Mouse (Mus musculus): ENCODE data around the gene Abcc3.
A peak's percentile ranks its signal among the peaks of the same experiment; 100 is the strongest.

The Abcc3 gene

DNA sequence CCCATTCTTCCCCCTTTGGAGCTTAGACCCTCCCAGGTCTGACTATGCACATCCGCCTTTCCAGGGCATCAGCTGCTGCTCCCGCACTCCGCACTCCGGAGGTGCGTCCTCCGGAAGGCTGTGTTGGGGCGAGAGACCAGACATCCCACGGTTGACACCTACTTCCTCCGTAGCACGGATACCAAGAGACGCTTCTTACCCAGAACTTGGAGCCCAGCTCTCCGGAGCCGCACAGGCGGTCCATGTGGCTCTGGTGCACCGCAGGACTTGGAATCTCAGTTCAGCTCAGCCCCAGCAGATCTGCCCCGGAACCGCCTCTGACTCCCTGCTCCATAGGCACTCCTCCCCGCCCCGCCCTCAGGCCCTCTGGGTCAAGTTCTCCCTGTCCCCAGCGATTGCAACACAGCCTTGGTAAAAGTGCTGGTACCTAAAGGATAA is at the start of gene Abcc3:
TSS of gene Abcc3 (minus strand) at position 326 of the 438 bp plus-strand sequence.
- no peak for DNase-seq (ENCODE audit: low read depth, low spot score)

DNA sequence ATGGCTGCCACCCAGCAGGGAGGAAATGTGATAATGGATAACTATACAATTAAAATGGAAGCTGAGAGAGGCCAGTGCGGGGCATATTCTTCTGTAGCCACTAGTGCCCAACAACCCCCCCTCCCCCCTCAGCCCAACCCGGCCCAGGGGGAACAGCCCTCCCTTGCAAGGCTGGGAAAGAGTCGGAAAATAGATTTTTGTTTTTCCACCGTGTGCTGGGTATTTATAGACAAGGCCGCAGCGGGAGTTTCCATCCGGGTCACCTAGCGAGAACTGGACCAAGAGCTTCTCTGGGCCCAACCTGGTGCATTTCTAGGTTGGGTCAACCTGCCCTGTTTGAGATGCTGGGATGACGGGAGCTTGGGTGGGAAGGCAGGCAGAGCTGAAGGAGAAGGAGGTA is 49.0 kb upstream of the Abcc3 start:
- no peak for DNase-seq (ENCODE audit: low read depth, low spot score)

DNA sequence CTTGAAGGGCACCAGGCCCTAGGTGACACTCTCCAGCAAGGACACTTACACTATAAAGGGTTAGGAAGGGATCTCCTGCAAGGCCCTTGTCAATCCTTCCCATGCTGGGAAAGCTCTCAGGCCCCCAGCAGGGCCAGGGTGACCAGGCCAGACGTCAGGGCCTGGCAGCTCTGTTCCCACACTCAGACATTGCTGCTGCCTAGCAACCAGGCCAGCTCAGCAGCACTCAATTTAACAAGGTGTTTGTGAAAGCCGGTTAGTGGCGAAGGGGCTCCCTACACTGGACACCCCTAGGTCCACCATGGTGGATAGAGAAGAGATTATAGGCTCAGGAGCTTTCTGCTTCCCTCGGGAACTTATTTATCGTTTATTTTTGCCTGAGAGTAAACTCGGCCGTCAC is 48.3 kb upstream of the Abcc3 start:
- DNase-seq (ENCODE audit: low read depth, low spot score) = no peak

DNA sequence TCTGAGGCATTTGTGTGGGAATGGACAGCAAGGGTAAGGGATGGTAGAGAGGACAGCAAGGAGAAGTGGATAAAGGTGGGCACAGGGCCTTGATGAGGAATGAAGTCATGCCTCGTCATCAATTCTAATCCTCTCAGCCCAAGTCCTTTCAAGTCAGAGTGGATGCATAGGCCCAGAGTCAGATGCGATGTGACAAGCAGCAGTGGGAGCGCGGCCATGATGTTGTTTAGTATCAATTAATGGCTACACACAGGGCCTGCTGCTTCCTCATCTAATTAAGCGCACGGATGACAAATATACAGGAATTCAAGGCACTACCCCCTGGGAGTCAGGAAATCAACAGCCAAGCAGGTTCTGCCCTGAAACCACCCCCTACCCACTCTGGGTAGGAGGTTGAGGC is 47.6 kb upstream of the Abcc3 start:
- no peak for DNase-seq (ENCODE audit: low read depth, low spot score)

DNA sequence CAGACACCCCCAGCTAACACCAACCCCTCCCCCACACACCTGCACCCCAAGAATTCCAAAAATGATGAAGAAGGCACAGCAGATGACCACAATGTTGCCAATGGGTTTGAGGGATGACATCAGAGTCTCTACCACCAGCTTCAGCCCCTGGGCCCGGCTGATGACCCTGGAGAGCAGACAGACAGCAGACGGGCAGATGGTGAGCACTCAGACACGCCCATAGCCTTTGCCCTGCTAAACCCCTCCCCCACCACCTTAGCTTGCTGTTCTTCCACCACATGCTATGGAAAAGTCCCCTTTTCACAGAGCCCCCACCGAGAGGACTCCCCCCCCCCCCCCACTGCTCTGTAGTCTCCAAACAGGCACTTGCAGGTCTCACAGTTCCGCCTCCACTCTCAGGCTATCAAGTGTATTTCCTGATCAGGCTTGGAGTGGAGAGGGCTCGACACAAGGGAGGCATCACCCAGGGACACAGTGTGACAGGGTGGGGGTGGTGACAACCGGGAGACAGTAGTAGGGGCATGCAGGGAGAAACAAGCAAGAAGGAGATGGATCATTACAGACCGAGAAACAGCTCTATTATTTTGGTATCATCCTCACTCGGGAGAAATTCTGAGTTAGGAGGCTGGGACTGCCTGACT is 36.3 kb upstream of the Abcc3 start:
- no peak for DNase-seq (ENCODE audit: low read depth, low spot score)

- peak; percentile 63 for DNase-seq (ENCODE audit: low read depth, low spot score)
Observed at GRCm38 (mm10) chr11:94428091-94428835, 35.5 kb upstream of the Abcc3 start.

- DNase-seq (ENCODE audit: low read depth, low spot score) = no peak
Observed at GRCm38 (mm10) chr11:94425656-94426055, 32.9 kb upstream of the Abcc3 start.

DNA sequence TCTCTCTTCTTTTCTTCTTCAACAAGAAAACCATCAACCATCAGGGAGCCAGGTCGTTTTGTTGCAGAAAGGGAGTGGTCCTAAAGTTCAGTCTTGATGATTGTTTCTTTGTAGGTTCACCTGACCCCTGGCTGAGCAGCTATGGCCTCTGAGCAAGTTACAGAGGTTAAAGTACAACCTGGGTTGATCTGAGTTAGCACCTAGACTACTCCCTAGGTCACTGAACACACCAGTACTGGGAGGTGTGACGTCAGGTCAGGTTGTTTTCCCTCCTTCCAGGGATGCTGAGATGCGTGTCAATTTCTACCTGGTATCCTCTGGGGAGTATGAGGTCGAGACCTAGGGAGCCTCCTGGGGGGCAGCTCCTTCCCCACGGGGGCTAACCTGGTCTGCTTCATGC is 32.4 kb upstream of the Abcc3 start:
- no peak for DNase-seq (ENCODE audit: low read depth, low spot score)

DNA sequence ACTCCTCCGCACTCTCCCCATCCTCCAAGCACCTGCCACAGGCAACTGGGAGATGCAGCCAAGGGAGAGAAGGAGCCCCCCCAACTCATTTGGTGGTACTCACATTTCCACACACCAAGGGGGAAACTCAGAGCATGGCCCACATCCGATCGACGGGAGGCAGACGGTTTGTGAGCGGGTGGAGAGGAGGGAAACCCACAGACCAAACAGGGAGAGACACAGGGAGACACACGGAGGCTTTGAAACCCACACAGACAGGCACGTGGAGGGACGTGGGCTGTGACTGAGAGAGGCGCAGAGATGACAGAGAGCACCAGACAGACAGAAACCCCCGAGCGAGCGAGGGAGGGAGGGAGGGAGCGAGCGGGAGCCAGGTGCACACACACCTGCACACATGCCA is 31.6 kb upstream of the Abcc3 start:
- DNase-seq (ENCODE audit: low read depth, low spot score) = no peak

- no peak for DNase-seq (ENCODE audit: low read depth, low spot score)
Observed at GRCm38 (mm10) chr11:94423855-94424254, 31.1 kb upstream of the Abcc3 start.

- DNase-seq (ENCODE audit: low read depth, low spot score) = no peak
Observed at GRCm38 (mm10) chr11:94420991-94421390, 28.2 kb upstream of the Abcc3 start.

- DNase-seq (ENCODE audit: low read depth, low spot score) = no peak
Observed at GRCm38 (mm10) chr11:94420325-94420724, 27.5 kb upstream of the Abcc3 start.

DNA sequence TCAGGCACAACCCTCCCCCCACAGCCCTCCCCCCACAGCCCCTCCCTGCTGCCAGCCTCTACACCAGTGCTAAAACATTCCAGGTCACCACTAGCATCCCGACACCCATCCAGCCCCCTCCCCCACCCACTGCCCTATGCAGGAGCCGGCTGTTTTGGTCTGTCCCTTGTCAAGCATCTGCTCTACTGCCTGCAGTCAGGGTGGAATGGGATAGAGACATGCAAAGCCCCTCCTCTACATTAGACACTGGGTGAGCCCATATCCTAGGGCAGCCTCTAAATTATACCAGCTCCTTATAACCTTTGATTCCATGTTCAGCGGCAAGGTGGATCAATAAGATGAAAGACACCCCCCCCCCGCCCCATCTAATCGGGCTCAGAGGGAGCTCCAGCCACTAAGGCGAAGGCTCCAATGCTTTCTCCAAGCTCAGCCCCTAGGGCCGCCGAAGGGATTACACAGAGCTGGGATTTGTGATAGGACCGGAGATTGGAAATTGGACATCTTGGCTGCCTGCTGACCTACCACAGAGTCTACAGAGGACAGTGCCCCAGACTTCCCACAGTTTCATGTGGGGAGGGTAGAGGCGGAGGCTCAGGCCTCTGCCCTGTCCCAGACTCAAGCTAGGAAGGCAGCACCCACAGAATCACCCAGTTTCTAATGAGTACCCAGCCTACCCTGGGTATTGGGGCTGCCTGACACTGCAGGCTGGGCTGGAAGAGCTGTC is 26.4 kb upstream of the Abcc3 start:
- no peak for DNase-seq (ENCODE audit: low read depth, low spot score)

GRCm38 (mm10) chr11:94414042-94414441 is 21.2 kb upstream of the Abcc3 start:
- no peak for DNase-seq (ENCODE audit: low read depth, low spot score)

DNA sequence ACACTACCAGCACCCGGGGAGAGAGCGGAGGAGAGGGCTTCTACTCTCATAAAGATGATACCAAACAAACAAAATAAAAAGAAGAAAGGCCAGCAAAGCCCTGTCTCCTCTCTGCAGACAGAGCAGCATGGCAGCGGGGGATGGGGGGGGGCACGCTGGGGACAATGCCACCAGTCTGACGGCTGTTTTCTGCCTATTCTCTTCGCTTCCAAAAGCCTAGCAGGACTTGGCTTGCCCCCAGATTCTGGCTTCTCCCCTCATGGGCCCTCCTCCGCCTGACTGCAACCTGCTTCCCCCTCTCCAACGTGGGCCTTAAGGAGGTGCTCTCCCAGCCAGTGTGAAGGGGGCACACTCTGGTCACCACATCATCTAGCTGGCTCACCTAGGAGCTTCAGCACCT is 20.7 kb upstream of the Abcc3 start:
- no peak for DNase-seq (ENCODE audit: low read depth, low spot score)

DNA sequence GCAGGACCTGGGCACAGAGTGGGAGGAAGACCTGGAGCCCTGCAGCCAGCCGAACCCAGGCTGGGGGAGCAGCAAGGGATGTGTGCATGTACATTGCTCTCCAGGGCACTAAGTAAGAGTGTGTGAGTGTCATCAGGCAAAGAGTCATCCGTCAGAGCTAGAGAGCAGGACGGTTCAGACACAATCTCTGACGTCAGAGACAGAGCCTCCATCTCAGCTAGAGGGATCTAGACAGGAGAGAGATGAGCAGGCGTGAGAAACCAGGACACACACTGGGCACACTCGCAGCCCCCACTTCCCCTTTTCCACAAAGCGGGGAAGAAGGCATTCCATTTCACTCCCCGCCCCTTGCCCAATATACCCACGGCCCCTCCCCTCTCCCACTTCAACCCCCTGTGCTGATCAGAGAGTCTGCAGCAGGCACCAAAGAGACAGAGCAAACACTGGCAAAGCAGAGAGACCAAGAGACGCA is 20.2 kb upstream of the Abcc3 start:
- DNase-seq (ENCODE audit: low read depth, low spot score) = no peak

DNA sequence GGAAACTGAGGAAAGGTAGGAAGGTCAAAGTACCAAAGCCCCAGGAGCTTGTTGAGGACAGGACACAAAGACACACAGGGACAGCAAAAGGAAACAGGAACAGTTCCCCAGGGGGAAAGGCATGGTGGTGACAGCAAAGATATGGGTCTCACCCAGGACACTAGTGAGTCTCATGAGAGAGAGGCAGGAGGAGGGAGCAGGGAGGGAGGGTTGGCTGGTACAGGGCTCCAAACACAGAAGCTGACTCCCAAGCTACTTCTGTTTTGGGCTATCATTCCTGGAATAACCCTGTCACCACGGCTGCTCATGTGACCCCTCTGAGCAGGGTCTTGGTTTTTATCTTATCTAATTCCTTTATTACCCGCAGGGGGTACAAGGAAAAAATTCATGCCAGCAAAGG is 19.8 kb upstream of the Abcc3 start:
- no peak for DNase-seq (ENCODE audit: low read depth, low spot score)

DNA sequence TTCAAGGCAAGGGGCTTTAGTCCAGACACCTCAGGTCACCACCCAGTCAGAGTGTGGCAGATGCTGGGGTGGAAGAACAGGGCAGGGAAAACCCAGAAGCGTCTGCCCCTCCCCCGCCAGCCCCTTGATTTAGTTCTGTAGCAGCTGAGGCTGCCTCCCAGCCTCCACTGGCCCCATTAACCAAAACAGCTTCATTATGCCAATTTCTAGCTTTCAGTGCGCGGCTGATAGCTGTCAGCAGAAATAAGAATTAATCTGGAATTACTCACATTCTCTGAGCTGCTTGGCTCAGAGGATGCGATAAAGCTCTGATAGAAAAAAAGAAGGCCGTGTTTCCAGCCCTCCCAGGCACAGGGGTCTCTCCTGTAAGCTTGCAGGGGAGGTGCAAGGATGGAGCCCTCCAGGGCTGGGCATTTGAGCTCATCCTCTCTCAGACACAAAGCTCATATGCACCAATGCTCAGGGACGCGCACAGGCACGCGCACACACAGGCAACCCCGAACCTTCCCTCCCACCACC is 15.1 kb upstream of the Abcc3 start:
- DNase-seq (ENCODE audit: low read depth, low spot score) = no peak

DNA sequence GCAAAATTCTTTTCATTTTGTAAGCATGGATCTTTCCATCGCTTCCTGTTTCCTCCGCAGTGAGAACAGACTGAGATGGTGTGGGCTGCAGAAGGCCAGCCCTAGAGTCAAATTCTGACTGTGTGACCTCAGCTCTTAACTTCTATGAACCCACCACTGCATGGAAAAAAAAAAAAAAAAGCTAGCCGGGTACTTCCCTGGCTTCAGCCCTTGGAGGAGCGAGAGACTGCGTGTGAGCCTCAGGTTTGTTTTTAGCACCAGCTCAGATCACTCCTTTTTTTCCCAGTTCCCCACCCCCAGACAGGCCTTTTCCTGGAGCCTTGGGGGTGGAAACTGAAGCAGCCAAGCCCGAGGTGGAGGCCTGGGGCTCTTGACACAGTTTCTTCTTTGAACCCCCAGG is 12.6 kb upstream of the Abcc3 start:
- DNase-seq (ENCODE audit: low read depth, low spot score) = no peak

GRCm38 (mm10) chr11:94404641-94405260 is 12.0 kb upstream of the Abcc3 start:
- no peak for DNase-seq (ENCODE audit: low read depth, low spot score)

GRCm38 (mm10) chr11:94404178-94404577 is 11.4 kb upstream of the Abcc3 start:
- no peak for DNase-seq (ENCODE audit: low read depth, low spot score)

GRCm38 (mm10) chr11:94403757-94404156 is 11.0 kb upstream of the Abcc3 start:
- DNase-seq (ENCODE audit: low read depth, low spot score) = no peak

Measured in brain, embryonic 18.5 days (tissue).